Mouse (Mus musculus): ENCODE data around the gene Hist1h2bj.

Hist1h2bj gene

DNA sequence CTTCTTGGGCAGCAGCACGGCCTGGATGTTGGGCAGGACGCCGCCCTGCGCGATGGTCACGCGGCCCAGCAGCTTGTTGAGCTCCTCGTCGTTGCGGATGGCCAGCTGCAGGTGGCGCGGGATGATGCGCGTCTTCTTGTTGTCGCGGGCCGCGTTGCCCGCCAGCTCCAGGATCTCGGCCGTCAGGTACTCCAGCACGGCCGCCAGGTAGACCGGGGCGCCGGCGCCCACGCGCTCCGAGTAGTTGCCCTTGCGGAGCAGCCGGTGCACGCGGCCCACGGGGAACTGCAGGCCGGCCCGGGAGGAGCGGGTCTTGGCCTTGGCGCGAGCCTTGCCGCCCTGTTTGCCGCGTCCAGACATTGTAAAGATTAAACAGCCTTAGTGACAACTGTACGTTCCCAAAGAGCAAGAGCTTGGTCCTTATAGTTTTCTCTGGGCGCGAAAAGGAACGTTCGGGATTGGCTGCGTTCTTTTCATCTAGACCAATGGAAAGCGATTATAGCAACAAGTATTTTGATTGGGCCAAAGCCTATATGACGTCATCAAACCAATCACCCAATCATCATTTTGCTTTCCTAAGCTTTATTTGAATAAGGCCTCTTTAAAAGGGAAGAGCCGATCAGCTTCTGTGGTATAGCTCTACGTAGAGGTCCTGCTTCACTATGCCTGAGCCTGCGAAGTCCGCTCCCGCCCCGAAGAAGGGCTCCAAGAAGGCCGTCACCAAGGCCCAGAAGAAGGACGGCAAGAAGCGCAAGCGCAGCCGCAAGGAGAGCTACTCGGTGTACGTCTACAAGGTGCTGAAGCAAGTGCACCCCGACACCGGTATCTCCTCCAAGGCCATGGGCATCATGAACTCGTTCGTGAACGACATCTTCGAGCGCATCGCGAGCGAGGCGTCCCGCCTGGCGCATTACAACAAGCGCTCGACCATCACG lies at the start of gene Hist1h2bj, which contains the start of gene Hist1h2ag:
Gene Hist1h2bj (plus strand): TSS at position 647 of the 935 bp plus-strand sequence.
Gene Hist1h2ag (minus strand): TSS at position 377 of the 935 bp plus-strand sequence.
- CTCF ChIA-PET: interaction anchor here (0.7 to 1.1 kb wide), 3 partner anchors 7 to 1390 kb away, joined by 3 read pairs; partner anchors contain the start of genes Hist1h2ah and Hist1h2bk

DNA sequence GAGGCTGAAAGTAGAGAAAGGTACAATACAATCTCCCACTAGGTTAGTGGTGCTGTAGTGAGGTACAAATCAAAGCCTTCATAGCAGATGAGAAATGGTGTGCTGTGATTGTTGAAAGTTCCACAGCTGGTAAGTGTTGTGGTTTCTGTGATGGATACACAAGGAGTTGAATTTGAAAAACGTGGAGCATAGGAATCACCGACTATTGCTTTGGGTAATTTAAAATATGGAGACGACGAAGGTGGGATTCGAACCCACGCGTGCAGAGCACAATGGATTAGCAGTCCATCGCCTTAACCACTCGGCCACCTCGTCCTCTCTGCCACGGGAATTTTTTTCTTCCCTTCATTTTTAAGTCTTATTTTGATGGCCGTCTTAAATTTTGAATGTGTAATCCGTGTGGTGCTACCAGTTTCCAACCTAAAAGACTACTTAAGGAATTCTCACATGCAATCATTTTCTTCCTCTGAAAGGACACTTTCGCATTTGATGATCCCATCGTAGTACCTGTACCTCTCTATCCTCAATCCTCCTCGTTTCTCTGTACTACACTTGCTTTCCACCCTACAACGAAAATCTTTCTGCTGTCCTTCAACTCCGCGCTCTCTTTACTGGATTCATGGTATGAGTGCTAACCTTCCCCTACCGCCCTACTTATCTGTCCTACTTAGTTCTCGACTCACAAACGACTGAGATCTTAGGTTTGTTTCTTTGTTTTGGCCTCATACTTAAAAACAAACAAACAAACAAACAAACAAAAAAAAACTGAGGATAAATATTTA lies 48.9 kb upstream of the Hist1h2bj start:
- CTCF ChIA-PET: interaction anchor here (1.6 kb wide), 1 partner anchor 13 kb away, joined by 4 read pairs; the partner anchor contains the start of gene Pom121l2

DNA sequence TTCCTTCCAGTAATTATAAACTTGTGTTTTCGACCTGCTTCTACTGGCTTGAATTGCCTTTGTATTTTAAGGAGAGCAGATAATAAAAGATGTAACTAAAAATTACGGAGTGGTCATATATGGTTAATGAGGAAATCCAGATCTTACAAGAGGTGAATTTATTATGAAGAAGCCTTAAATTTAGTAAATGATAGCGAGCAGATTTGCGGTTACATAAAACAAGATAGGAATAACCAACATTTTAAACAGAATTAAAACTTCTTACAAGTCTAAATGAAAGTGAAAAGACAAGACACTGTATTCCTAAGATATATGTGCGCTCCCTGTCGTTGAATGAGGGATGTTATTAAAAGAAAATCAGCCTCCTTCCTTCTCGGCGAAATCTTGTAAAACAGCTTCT lies 48.1 kb upstream of the Hist1h2bj start:
- CTCF ChIA-PET: interaction anchor here (0.7 kb wide), 1 partner anchor 265 kb away, joined by 4 read pairs; no protein-coding TSS in a partner anchor

DNA sequence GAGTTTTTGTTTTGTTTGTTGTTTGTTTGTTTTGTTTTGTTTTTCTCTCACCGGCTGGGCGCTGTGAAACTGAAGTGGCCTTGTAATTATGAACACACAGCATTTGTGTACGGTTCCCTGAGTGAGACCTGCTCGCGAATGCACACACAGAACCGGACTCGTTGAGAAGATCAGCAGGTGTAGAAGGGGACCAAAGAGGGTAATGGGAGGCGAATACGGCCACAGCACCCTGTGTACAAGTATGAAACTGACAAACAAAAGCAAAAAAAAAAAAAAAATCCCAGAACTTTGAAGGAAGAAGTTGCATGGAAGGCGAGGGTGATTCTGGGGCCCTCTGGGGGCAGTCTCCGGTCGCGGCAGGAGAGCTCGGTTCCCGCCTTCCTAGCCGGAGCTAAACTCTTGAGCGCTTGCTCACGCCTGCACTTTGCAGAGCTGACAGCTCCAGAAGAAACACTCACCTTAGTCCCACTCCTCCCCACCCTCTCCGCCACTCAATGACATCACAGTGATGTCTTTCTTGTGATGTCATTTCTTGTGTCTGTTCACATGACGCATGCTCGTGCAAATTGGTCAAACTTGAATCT lies 47.6 kb upstream of the Hist1h2bj start:
- CTCF ChIA-PET: interaction anchor here (0.7 to 1.1 kb wide), 2 partner anchors 19 to 265 kb away, joined by 4 to 5 read pairs; no protein-coding TSS in a partner anchor

DNA sequence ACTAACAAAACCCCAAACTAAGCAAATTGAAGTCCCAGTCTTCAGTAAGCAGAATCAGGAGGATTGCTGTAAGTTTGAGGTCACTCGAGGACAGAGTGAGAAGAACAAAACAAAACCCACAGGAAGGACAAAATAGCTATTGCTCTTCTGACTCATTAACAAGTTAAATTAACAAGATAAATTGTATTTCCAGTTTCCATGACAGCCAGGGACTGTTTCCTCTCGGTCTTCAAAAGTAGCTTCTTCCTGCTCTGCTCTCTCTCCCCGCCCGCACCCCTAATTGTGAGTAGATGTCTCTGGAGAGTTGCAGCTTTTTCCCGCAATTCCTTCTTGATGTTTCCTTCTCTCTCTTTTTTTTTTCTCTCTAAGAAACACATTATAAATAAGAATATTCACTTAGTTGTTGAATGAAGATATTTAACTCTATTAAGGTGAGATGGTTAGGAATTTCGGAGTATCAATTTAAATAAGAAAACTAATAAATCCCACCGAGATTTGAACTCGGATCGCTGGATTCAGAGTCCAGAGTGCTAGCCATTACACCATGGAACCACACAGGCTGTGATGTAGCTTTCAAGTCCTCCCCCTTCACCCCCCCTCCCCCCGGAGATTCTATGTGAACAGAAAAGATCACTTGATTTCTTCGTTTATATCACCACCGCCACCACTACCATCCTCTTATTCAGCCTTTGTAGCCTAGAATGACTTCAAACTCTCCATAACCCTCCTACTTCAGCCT lies 46.7 kb upstream of the Hist1h2bj start:
- CTCF ChIA-PET: interaction anchor here (1.1 kb wide), 1 partner anchor 18 kb away, joined by 5 read pairs; no protein-coding TSS in a partner anchor

DNA sequence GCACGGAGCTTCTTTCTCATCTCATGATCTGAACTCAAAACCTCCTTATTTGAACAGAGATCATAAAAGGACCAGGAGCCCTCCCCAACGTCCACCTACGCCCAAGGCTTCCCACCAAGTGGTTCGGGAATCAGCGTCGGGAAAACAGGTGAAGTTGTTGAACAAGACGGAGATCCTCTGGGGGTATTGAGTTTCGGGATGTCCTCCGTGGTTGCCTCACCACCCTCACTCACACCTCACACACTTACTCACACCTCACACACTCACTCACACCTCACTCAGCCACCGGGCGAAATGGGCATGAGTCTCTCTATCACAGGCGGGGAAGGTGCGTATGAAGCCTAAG lies 46.2 kb upstream of the Hist1h2bj start:
- CTCF ChIA-PET: no interaction called here

DNA sequence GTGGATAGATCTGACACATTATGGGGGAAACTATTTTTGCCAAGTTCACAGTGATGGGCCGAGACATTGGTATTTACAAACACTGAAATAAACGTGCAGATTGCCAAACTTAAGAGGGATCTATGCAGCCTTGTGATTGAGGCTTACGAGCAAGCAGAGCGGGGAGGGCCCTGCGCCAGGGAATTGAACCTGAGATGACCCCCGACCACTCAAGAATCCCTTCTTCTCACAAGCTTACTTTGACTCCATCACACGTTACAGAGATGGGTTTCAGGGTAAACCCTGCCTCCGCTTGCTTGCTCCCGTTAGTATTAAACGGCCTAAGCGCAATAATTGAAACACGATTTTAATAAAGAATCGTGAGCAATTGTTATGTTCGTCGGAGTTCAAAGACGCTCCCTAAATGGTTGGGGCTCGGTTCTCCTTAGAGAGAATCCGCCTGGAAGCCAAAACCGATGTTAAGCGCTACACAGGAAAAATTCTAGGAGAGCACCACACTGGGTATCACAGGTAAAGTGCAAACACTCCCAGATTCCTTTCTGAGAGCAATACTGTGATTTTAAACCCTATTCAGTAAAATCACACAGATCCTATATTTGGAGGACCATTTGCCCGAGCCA lies 45.7 kb upstream of the Hist1h2bj start:
- CTCF ChIA-PET: no interaction called here

DNA sequence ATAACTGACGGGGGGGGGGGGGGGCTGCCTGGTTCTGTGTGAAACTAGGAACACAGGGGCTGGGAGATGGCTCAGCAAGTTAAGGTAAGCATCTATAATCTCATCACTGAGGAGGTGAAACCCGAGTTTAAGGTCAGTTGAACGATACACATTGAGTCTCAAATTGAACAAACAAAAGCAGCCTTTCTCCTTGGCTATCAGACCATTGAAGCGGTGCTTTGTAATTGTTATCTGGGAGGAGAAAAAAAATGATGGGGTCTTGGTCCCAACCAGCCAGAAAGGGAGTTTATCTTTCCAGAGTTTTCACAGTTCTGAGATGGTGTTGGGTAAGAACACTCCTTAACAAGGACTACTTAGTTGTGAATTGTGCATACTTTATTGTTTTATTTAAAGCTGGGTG lies 45.2 kb upstream of the Hist1h2bj start:
- CTCF ChIA-PET: no interaction called here

DNA sequence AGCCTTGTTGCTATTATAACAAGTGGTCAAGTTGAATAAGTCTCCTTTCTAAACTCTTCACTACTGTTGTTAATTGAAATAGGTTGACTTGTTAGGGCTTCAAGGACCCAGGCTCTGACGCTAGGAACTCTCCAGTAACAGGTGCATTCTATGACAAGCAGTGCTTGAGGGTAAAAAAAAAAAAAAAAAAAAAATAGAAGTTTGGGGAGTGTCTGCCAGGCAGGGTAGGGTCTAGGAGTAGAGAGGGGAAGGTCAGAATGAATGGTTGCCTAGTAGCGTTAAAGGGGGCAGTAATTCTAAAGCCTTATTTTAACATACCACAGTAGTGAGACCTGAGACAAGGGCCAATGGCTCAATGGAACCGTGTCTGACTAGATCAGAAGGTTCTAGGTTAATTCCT lies 44.6 kb upstream of the Hist1h2bj start:
- CTCF ChIA-PET: no interaction called here

DNA sequence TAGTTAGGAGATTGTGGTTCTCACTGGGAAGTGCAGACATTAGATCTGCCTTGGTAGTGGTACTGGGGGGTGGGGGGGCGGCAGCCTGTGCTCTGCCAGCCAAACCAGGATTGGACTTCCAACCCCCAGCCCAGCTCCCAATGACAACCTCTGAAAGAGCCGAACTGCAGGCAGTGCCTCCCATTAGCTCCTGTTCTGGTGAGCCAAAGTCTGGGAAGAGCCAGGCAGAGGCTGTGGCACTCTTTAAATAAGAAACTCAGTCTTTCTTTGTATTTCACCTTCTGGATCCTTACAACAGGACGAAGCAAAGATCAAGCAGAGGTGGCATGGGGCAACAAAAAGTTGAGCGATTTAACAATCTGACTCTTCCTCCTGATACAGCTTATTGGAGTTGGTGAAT lies 43.9 kb upstream of the Hist1h2bj start:
- CTCF ChIA-PET: no interaction called here

DNA sequence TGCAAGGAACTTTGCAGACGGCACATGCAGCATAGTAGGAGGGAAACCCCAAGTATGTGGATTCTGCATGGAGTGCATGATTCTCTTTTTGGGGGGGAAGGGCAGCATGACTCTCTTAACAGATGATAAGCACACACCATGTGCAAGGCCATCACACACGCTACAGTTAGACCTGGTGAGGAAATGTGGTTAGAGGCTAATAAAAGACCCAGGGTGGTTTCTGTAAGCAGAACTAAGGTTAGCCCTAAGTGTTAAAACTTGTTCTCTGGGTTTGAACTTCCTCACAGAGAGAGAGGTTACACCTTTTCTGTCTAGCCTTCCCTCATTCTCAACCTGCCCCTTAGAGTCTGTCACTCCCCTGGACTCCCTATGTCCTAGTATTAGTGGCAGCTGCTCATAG lies 41.7 kb upstream of the Hist1h2bj start:
- CTCF ChIA-PET: no interaction called here

DNA sequence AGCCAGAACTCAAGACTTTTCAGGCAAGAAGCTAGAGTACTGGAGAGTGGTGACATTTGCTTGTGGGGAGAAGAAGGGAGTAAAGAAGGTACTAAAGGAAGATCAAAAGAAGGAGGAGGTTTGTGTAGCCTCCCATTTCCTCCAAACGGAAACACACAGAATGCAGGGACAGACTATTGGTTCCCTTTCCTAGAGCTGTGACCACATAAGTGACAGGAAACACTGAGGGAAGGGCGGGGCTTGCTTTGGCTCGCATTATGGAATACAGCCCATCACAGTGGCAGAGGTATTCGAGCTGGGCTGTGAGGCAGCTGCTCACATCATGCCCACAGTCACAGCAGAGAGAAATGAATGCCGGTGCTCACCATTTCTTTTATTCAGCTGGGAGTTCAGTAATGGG lies 41.2 kb upstream of the Hist1h2bj start:
- CTCF ChIA-PET: no interaction called here

DNA sequence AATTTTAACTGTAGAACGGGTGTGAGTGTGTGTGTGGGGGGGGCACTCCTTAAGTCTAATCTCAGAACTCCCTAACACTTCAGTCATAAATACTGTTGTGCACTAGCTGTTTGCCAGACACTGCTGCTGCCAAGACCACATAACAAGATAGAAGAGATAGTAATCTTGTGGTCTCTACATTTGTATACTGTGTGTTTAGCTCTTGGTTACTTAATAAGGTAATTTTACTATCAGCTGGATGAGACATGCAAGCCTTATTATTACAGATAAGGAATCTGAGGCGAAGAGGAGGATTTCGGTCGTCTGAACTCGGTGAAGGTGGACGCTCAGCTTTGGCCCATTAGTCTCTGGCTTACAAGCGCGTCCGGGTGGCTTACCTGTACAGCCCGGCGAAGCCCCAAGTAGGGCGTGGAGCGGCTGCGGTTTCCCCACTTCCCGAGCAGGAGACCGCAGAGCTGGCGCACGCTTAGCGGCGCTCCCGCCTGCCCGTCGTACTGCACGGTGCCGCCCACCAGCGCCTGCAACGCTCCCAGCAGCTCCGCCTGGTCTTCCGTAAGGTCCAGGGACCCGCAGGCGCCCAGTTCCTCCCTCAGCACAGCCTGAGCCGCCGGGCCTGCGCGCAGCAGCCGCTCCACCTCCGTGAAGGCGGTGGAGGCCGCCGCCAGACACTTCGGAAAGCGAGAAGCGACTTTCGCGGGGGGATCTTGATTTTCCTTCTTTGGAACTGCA lies 37.2 kb upstream of the Hist1h2bj start:
- CTCF ChIA-PET: interaction anchor here (0.7 to 2.7 kb wide), 4 partner anchors 9 to 32 kb away, joined by 4 to 12 read pairs (median 6); no protein-coding TSS in a partner anchor

DNA sequence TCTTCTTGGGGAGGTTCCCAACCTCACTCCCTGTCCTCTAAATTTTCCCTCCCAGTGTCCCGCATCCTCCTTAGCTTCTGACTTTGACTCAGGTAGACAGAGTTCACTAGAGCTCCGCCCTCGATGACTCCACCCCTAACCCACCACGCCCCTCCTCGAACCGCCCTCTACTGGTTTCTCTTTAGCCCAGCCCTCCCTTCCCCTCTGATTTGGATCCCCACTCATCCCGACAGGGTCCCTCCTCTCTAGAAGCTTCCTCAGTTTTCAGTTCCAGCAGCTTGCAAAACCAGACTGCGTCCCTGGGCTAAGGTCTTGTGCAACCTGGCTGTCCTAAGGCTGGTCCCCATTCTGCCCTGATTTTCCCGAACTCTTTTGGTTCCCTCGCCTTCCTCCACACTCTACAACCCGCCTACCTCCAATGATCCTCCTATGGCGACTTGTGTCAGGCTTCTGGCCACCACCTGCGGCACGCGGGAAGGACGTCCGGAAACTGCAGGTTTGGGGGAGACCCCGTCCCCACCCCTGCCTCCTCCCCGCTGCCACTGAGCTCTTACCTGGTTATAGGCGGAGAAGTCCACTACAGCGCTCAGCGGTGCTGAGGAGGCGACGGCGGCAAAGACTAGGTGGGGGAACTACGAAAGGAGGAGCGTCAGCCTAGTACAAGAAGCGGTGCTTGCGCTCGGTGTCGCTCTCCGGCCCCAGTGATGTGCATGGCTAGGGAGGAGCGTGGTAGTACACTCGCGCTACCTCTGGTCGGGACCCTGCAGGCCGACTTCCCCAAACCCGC lies 36.5 kb upstream of the Hist1h2bj start:
- CTCF ChIA-PET: interaction anchor here (0.5 to 2.7 kb wide), 5 partner anchors 8 to 32 kb away, joined by 4 to 12 read pairs (median 6); no protein-coding TSS in a partner anchor

DNA sequence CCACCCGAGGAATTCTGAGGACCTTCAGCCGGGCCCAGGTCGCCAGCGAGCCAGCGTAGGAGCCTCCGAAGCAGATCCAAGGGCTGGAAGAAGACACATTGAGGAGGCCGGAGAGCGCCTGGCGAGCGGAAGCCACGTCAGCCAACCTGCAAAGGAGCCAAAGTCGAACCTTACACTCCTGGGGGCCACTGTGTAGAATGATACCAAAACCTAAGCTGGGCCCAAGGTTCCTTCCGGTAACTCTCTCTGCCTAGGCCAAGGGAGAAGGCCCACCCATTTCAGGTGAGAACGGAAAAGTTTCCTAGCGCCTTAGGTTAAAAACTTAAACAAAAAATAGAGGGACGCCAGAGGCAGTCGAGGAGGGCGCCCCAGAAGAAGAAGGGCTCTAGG lies 35.9 kb upstream of the Hist1h2bj start:
- CTCF ChIA-PET: interaction anchor here (0.5 to 2.7 kb wide), 3 partner anchors 13 to 27 kb away, joined by 6 to 13 read pairs (median 10); no protein-coding TSS in a partner anchor

DNA sequence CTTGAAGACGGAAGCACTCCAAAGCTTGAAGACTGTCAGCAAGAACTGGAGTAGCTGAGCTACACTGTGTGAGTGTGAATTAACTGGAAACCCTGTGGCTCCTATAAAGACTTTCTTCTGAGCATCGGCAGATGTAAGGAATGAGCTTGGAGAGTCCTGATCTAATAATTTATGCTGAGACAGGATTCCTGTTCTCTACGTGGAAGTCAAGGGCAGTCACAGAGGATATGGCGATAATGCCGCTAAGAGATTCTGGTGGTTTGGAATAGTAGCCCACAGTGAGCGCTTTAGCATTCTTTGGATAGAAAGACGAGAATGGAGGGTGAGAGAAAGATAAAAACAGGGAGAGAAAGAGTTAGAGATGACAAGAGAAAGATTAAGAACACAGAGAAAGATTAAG lies 35.1 kb upstream of the Hist1h2bj start:
- CTCF ChIA-PET: interaction anchor here (1.0 kb wide), 1 partner anchor 15 kb away, joined by 13 read pairs; no protein-coding TSS in a partner anchor

DNA sequence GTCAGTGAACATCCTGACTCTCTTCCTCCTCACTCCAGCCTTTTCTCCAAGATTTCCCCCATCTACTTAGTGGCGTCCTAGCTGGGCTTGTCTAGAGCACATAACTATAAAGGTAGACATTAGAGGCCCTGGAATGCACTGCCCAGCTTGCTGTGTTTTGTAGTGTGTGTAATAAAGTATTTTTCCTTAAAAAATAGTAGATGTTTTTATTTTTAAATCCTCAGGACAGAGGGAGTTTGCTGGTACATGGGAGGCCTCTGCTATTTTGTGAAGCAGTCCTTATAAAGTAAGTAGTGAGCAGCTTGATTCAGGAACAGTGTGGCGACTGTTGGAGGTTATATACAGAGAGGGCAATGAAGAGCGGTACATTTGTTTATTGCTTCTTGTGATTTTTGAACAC lies 34.3 kb upstream of the Hist1h2bj start:
- CTCF ChIA-PET: no interaction called here

DNA sequence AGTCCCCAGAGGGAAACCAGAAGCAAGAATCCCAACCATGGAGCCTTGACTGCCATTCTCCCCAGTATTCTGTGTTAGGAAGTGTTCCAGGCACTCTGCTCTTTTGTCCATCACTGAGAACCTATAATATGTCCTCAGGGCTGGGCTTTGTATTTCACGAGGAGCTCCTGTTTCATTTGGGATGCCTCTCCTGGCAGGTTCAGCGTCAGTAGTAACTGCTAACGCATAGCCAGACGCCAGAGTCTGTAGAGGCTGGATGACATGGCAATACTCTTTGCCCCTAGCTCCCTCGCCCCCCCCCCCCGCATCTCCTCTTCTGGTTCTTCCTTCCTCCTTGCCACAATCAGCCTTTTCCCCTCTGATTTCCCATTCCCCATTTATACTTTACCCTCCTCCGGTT lies 33.4 kb upstream of the Hist1h2bj start, which contains the start of gene Prss16:
Gene Prss16 (minus strand): TSS at position 101 of the 400 bp plus-strand sequence.
- CTCF ChIA-PET: no interaction called here

DNA sequence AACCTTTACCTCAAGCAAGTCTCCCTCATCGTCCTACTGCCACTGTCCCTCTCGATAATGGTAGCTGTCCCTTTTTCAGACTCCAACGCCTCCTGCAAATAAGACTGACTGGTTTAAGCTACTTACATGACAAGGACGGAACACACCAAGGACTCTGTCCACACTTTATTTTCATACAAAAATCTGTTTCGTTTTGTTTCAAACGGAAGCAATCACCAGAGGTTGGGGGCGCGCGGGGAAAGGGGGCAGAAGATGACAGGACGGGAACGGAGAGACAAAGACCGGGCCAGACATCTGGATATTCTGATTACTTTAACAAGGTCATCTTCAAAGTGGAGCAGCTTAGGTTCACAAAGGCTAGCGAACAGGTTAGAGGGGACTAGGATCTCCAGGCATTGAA lies 29.3 kb upstream of the Hist1h2bj start:
- CTCF ChIA-PET: interaction anchor here (1.7 to 2.9 kb wide), 2 partner anchors 8 to 18 kb away, joined by 5 to 12 read pairs; no protein-coding TSS in a partner anchor

Measured in spleen, embryonic (tissue).